Mouse (Mus musculus): ENCODE data around the gene Col27a1.

The Col27a1 gene
- long read RNA-seq, experiment 1, partial matches to known transcripts: 0 of 3 reads
- long read RNA-seq, experiment 1, other reads (novel, unspliced or antisense): 2 of 3 reads
- long read RNA-seq, experiment 2, partial matches to known transcripts: 1 of 3 reads
- long read RNA-seq, experiment 2, other reads (novel, unspliced or antisense): 2 of 3 reads

- intact Hi-C loops (cut with DNase I): no loop called here
Measured at GRCm38 (mm10) chr4:63213907-63214621, at the start of gene Col27a1. Col27a1 (plus strand) TSS chr4:63214004.

GRCm38 (mm10) chr4:63165636-63166035 is 48.2 kb upstream of the Col27a1 start:
- intact Hi-C loops (cut with DNase I): no loop called here

- intact Hi-C loops (cut with DNase I): no loop called here
Measured at GRCm38 (mm10) chr4:63166323-63166722, 47.5 kb upstream of the Col27a1 start.

GRCm38 (mm10) chr4:63170061-63170460 is 43.7 kb upstream of the Col27a1 start:
- intact Hi-C loops (cut with DNase I): no loop called here

- intact Hi-C loops (cut with DNase I): no loop called here
Measured at GRCm38 (mm10) chr4:63171122-63171521, 42.7 kb upstream of the Col27a1 start.

GRCm38 (mm10) chr4:63171969-63172685 is 41.7 kb upstream of the Col27a1 start, which contains the start of gene Kif12:
Kif12 (minus strand) TSS chr4:63172131.
- intact Hi-C loops (cut with DNase I): no loop called here

GRCm38 (mm10) chr4:63181556-63181955 is 32.2 kb upstream of the Col27a1 start:
- intact Hi-C loops (cut with DNase I): loop anchor here (5.0 kb wide), 1 partner anchor 136 kb away; no protein-coding TSS in a partner anchor

- intact Hi-C loops (cut with DNase I): no loop called here
Measured at GRCm38 (mm10) chr4:63186281-63186870, 27.4 kb upstream of the Col27a1 start.

- intact Hi-C loops (cut with DNase I): no loop called here
Measured at GRCm38 (mm10) chr4:63191641-63192040, 22.2 kb upstream of the Col27a1 start.

GRCm38 (mm10) chr4:63194366-63194765 is 19.4 kb upstream of the Col27a1 start:
- intact Hi-C loops (cut with DNase I): no loop called here

GRCm38 (mm10) chr4:63199366-63199765 is 14.4 kb upstream of the Col27a1 start:
- intact Hi-C loops (cut with DNase I): no loop called here

- intact Hi-C loops (cut with DNase I): no loop called here
Measured at GRCm38 (mm10) chr4:63203874-63204273, 9.9 kb upstream of the Col27a1 start.

GRCm38 (mm10) chr4:63205583-63205982 is 8.2 kb upstream of the Col27a1 start:
- intact Hi-C loops (cut with DNase I): no loop called here

- intact Hi-C loops (cut with DNase I): loop anchor here (5.0 kb wide), 1 partner anchor 57 kb away; no protein-coding TSS in a partner anchor
Measured at GRCm38 (mm10) chr4:63215185-63215992, 1.6 kb downstream of the Col27a1 start.

GRCm38 (mm10) chr4:63215993-63216531 is 2.3 kb downstream of the Col27a1 start:
- intact Hi-C loops (cut with DNase I): loop anchor here (5.0 kb wide), 1 partner anchor 56 kb away; no protein-coding TSS in a partner anchor

GRCm38 (mm10) chr4:63216566-63216965 is 2.8 kb downstream of the Col27a1 start:
- intact Hi-C loops (cut with DNase I): loop anchor here (5.0 kb wide), 1 partner anchor 56 kb away; no protein-coding TSS in a partner anchor

- intact Hi-C loops (cut with DNase I): loop anchor here (1.0 to 5.0 kb wide), 2 partner anchors 55 to 90 kb away; no protein-coding TSS in a partner anchor
Measured at GRCm38 (mm10) chr4:63217513-63217912, 3.7 kb downstream of the Col27a1 start.

GRCm38 (mm10) chr4:63219059-63219458 is 5.3 kb downstream of the Col27a1 start:
- intact Hi-C loops (cut with DNase I): loop anchor here (5.0 kb wide), 1 partner anchor 53 kb away; no protein-coding TSS in a partner anchor

- intact Hi-C loops (cut with DNase I): loop anchor here (5.0 kb wide), 1 partner anchor 53 kb away; no protein-coding TSS in a partner anchor
Measured at GRCm38 (mm10) chr4:63219635-63220034, 5.8 kb downstream of the Col27a1 start.
